Mouse (Mus musculus): ENCODE data around the gene Nup153.

Nup153 gene

GRCm38 (mm10) chr13:46727837-46728268 is at the start of gene Nup153:
TSS of gene Nup153 (minus strand) at chr13:46727940.
- peak; percentile 100 for DNase-seq

GRCm38 (mm10) chr13:46777461-46777860 is 49.7 kb upstream of the Nup153 start:
- DNase-seq = no peak

GRCm38 (mm10) chr13:46776636-46777305 is 49.0 kb upstream of the Nup153 start:
- no peak for DNase-seq

GRCm38 (mm10) chr13:46774998-46775397 is 47.3 kb upstream of the Nup153 start:
- no peak for DNase-seq

GRCm38 (mm10) chr13:46772581-46772980 is 44.8 kb upstream of the Nup153 start:
- DNase-seq = no peak

- DNase-seq = no peak
Observed at GRCm38 (mm10) chr13:46765361-46765760, 37.6 kb upstream of the Nup153 start.

- no peak for DNase-seq
Observed at GRCm38 (mm10) chr13:46763210-46763609, 35.5 kb upstream of the Nup153 start.

GRCm38 (mm10) chr13:46760921-46761320 is 33.2 kb upstream of the Nup153 start:
- no peak for DNase-seq

- no peak for DNase-seq
Observed at GRCm38 (mm10) chr13:46759281-46759809, 31.6 kb upstream of the Nup153 start.

- no peak for DNase-seq
Observed at GRCm38 (mm10) chr13:46758627-46759026, 30.9 kb upstream of the Nup153 start.

- no peak for DNase-seq
Observed at GRCm38 (mm10) chr13:46757946-46758345, 30.2 kb upstream of the Nup153 start.

- no peak for DNase-seq
Observed at GRCm38 (mm10) chr13:46753294-46753693, 25.6 kb upstream of the Nup153 start.

- DNase-seq = no peak
Observed at GRCm38 (mm10) chr13:46752566-46753229, 25.0 kb upstream of the Nup153 start.

- no peak for DNase-seq
Observed at GRCm38 (mm10) chr13:46748138-46748873, 20.6 kb upstream of the Nup153 start.

- no peak for DNase-seq
Observed at GRCm38 (mm10) chr13:46743821-46744220, 16.1 kb upstream of the Nup153 start.

GRCm38 (mm10) chr13:46742367-46742766 is 14.6 kb upstream of the Nup153 start:
- DNase-seq = no peak

- DNase-seq = no peak
Observed at GRCm38 (mm10) chr13:46739426-46739825, 11.7 kb upstream of the Nup153 start.

- DNase-seq = no peak
Observed at GRCm38 (mm10) chr13:46737482-46737881, 9.7 kb upstream of the Nup153 start.

GRCm38 (mm10) chr13:46736479-46736865 is 8.7 kb upstream of the Nup153 start:
- DNase-seq = no peak

- DNase-seq = peak; percentile 83
Observed at GRCm38 (mm10) chr13:46735808-46736478, 8.2 kb upstream of the Nup153 start.

GRCm38 (mm10) chr13:46735219-46735807 is 7.6 kb upstream of the Nup153 start:
- DNase-seq = no peak

GRCm38 (mm10) chr13:46729998-46730397 is 2.3 kb upstream of the Nup153 start:
- no peak for DNase-seq

GRCm38 (mm10) chr13:46728411-46728810 is 671 bp upstream of the Nup153 start:
- DNase-seq = no peak
